Mouse (Mus musculus) mouse trophoblast stem cell (cell line): ENCODE measurements around the gene Ttbk1.

Experiments used
- in situ Hi-C, 2 experiments: fragments of 300-500 bp; cut with MseI, MboI; formaldehyde crosslinking; loops; 2 replicates in 1 of 2; 3 replicates in 1 of 2; pipeline ENCODE4 v1.15.1; 2025

Gene Ttbk1

GRCm38 (mm10) chr17:46477286-46477685 lies 10.2 kb downstream of the Ttbk1 start:
- in situ Hi-C loops, result no loop called here

GRCm38 (mm10) chr17:46476601-46477000 lies 10.9 kb downstream of the Ttbk1 start:
- in situ Hi-C loops, result no loop called here

- in situ Hi-C loops, result no loop called here
Measured at GRCm38 (mm10) chr17:46467830-46468229, 19.6 kb downstream of the Ttbk1 start.

- in situ Hi-C loops, result no loop called here
Measured at GRCm38 (mm10) chr17:46462226-46462625, 25.2 kb downstream of the Ttbk1 start.

GRCm38 (mm10) chr17:46461347-46461746 lies 26.1 kb downstream of the Ttbk1 start:
- in situ Hi-C loops, result no loop called here

- in situ Hi-C loops, result no loop called here
Measured at GRCm38 (mm10) chr17:46460673-46461072, 26.8 kb downstream of the Ttbk1 start.

- in situ Hi-C loops, result no loop called here
Measured at GRCm38 (mm10) chr17:46458439-46458838, 29.0 kb downstream of the Ttbk1 start.

- in situ Hi-C loops, result no loop called here
Measured at GRCm38 (mm10) chr17:46457791-46458190, 29.7 kb downstream of the Ttbk1 start.

GRCm38 (mm10) chr17:46455110-46455691 lies 32.3 kb downstream of the Ttbk1 start:
- in situ Hi-C loops, result no loop called here

- in situ Hi-C loops, result no loop called here
Measured at GRCm38 (mm10) chr17:46454539-46454938, 32.9 kb downstream of the Ttbk1 start.

GRCm38 (mm10) chr17:46453970-46454411 lies 33.5 kb downstream of the Ttbk1 start:
- in situ Hi-C loops, result no loop called here

- in situ Hi-C loops, result no loop called here
Measured at GRCm38 (mm10) chr17:46453302-46453948, 34.0 kb downstream of the Ttbk1 start.

GRCm38 (mm10) chr17:46452683-46453082 lies 34.8 kb downstream of the Ttbk1 start:
- in situ Hi-C loops, result no loop called here

GRCm38 (mm10) chr17:46446264-46446663 lies 41.2 kb downstream of the Ttbk1 start:
- in situ Hi-C loops, result no loop called here

GRCm38 (mm10) chr17:46444839-46445579 lies 42.5 kb downstream of the Ttbk1 start:
- in situ Hi-C loops, result no loop called here

GRCm38 (mm10) chr17:46439176-46439575 lies 48.3 kb downstream of the Ttbk1 start:
- in situ Hi-C loops, result no loop called here

GRCm38 (mm10) chr17:46438298-46438873 lies 49.1 kb downstream of the Ttbk1 start, which contains the start of gene Slc22a7:
Slc22a7 (minus strand) TSS chr17:46438457.
- in situ Hi-C loops, result no loop called here

- in situ Hi-C loops, result no loop called here
Measured at GRCm38 (mm10) chr17:46436672-46437366, 50.7 kb downstream of the Ttbk1 start.

GRCm38 (mm10) chr17:46433627-46434026 lies 53.8 kb downstream of the Ttbk1 start:
- in situ Hi-C loops, result no loop called here

GRCm38 (mm10) chr17:46428761-46429414 lies 58.6 kb downstream of the Ttbk1 start, which contains the start of gene Crip3:
Crip3 (plus strand) TSS chr17:46428926.
- in situ Hi-C loops, result no loop called here

- in situ Hi-C loops, result no loop called here
Measured at GRCm38 (mm10) chr17:46426496-46426895, 61.0 kb downstream of the Ttbk1 start.
